Mouse (Mus musculus) heart, postnatal 0 days (tissue): Measurements from ENCODE around the gene Gpr84. TPM values are rescaled to one million over a fixed set of nuclear protein-coding genes. Genes with fewer than 3 reads are reported as not detected.

ENCODE experiments used
- ATAC-seq: fragments of 200-750 bp; cut with Nextera tagmentation; 2 replicates; pipeline ENCODE4 v1.8.0; 2017; ENCODE audit warnings: low read depth, moderate number of reproducible peaks, moderate library complexity; ENCODE audit not compliant: insufficient read depth
- DNase-seq: peaks from one replicate; pipeline ENCODE4 v3.0.0-alpha.2; 2016; ENCODE audit warnings: low spot score
- H3K27ac ChIP-seq: fragments of 300-500 bp; sonication (generic); 2 replicates; pipeline ENCODE4 v1.5.1; 2014; ENCODE audit warnings: low read depth, mild to moderate bottlenecking
- H3K27me3 ChIP-seq: fragments of 300-500 bp; sonication (generic); 2 replicates; pipeline ENCODE4 v1.6.1; 2014; ENCODE audit warnings: low read length, mixed read lengths; ENCODE audit not compliant: control insufficient read depth, insufficient read depth
- H3K36me3 ChIP-seq: fragments of 300-500 bp; sonication (generic); replicated peaks from 2 replicates; pipeline ENCODE4 v1.6.1; 2014; ENCODE audit warnings: low read length, mixed read lengths; ENCODE audit not compliant: control insufficient read depth, insufficient read depth
- H3K4me1 ChIP-seq: fragments of 300-500 bp; sonication (generic); 2 replicates; pipeline ENCODE4 v1.6.1; 2014; ENCODE audit warnings: antibody characterized with exemption; ENCODE audit not compliant: control insufficient read depth, insufficient read depth
- H3K4me2 ChIP-seq: fragments of 300-500 bp; sonication (generic); 2 replicates; pipeline ENCODE4 v1.6.1; 2014; ENCODE audit warnings: low read depth, mild to moderate bottlenecking, low read length, moderate library complexity
- H3K4me3 ChIP-seq: fragments of 300-500 bp; sonication (generic); 2 replicates; pipeline ENCODE4 v1.5.1; 2014; ENCODE audit warnings: low read depth, low read length
- H3K9ac ChIP-seq: fragments of 300-500 bp; sonication (generic); replicated peaks from 2 replicates; pipeline ENCODE4 v1.6.1; 2014; ENCODE audit warnings: low read depth, low read length, mixed read lengths
- H3K9me3 ChIP-seq: fragments of 300-500 bp; sonication (generic); replicated peaks from 2 replicates; pipeline ENCODE4 v1.6.1; 2016; ENCODE audit warnings: low read length; ENCODE audit not compliant: control insufficient read depth
- CTCF ChIP-seq: IDR thresholded peaks from 2 replicates; pipeline ENCODE4 v1.5.1; 2016; ENCODE audit warnings: antibody characterized with exemption, control low read depth, low read depth
- EP300 ChIP-seq: IDR thresholded peaks from 2 replicates; pipeline ENCODE4 v1.6.1; 2016; ENCODE audit warnings: antibody characterized with exemption, low read depth
- WGBS: fragments of 180-500 bp; shearing (Covaris S2); extraction: QIAGEN DNeasy Blood & Tissue Kit; methylation state at CpG from one replicate; pipeline ENCODE4 v1.1.7; 2014; 5-methylcytosine and 5-hydroxymethylcytosine counted together
- polyA plus RNA-seq: library from polyadenylated mRNA; unstranded; fragments of >200 nt; fragmentation: Nextera tagmentation; extraction: Ambion mirVana; gene quantifications from 2 replicates; pipeline ENCODE4 v1.2.1, GENCODE M21; 2015
- total RNA-seq: library from RNA; depleted of rRNA; stranded (reverse); fragments of >200 nt; gene quantifications from 2 replicates; pipeline ENCODE4 v1.2.3, GENCODE M21; 2014; ENCODE audit warnings: low replicate concordance

Gene Gpr84
- total and polyA plus RNA-seq, 2 experiments from 2014 or later = 0.10 TPM; not detected in 1

- 39% methylated on average over 28 of the region's 28 CpGs for WGBS
- H3K4me3 ChIP-seq = no peak overlapping the region
- H3K9ac ChIP-seq = no peak overlapping the region
These were observed 2.1 kb downstream of the Gpr84 start for GRCm38 (mm10) chr15:103308056-103308875.

GRCm38 (mm10) chr15:103307125-103307524 lies 3.3 kb downstream of the Gpr84 start:
- H3K9ac ChIP-seq = no peak overlapping the region
- H3K27ac ChIP-seq = no peak overlapping the region
- 0 out of 2 replicates have a peak, but pooled peaks cover 8% of the 10 kb centered on the region for H3K27me3 ChIP-seq
- TF ChIP-seq EP300 (no peak), CTCF (peak; percentile 94)
- ATAC-seq (peak; percentile 14; the same call in 1 of the 2 replicates), DNase-seq (peak; percentile 90)
- H3K4me2 ChIP-seq = 0 out of 2 replicates have a peak overlapping the region, but pooled peaks have one; percentile 30
- no peaks in the 10 kb centered on the region for H3K36me3 ChIP-seq
- 2% methylated on average over 7 of the region's 7 CpGs for WGBS
- H3K4me3 ChIP-seq = no peak overlapping the region
- no peaks in the 10 kb centered on the region; the same call in 1 of the 2 replicates for H3K4me1 ChIP-seq
- H3K9me3 ChIP-seq = no peaks in the 10 kb centered on the region

More at GRCm38 (mm10) chr15:103308056-103308875, 2.1 kb downstream of the Gpr84 start:
- ATAC-seq (no peak), DNase-seq (peak; percentile 48)
- Histone ChIP-seq H3K4me2 (peak overlapping the region; percentile 16; the same call in 1 of the 2 replicates), H3K4me1 (no peaks in the 10 kb centered on the region; the same call in 1 of the 2 replicates), H3K27me3 (0 out of 2 replicates have a peak, but pooled peaks cover 8% of the 10 kb centered on the region), H3K27ac (no peak overlapping the region), H3K9me3 (no peaks in the 10 kb centered on the region), H3K36me3 (no peaks in the 10 kb centered on the region)
- peak; percentile 43 for TF ChIP-seq CTCF
- no peak for TF ChIP-seq EP300

- ATAC-seq = no peak
- TF ChIP-seq EP300 = no peak
- TF ChIP-seq CTCF = no peak
- Histone ChIP-seq H3K4me3 (peak overlapping the region; percentile 61), H3K36me3 (no peaks in the 10 kb centered on the region), H3K27me3 (0 out of 2 replicates have a peak, but pooled peaks cover 8% of the 10 kb centered on the region), H3K9me3 (no peaks in the 10 kb centered on the region), H3K9ac (peak overlapping the region; percentile 68), H3K4me1 (no peaks in the 10 kb centered on the region; the same call in 1 of the 2 replicates), H3K4me2 (peak overlapping the region; percentile 87), H3K27ac (peak overlapping the region; percentile 85)
- WGBS = 40% methylated on average over 8 of the region's 8 CpGs
- no peak for DNase-seq
These were observed 4.4 kb downstream of the Gpr84 start for GRCm38 (mm10) chr15:103305792-103306645.

- no peaks in the 10 kb centered on the region for H3K36me3 ChIP-seq
- H3K4me1 ChIP-seq = peaks cover 8% of the 10 kb centered on the region
- no peak for TF ChIP-seq CTCF
- TF ChIP-seq EP300 = peak; percentile 97
- H3K4me2 ChIP-seq = peak overlapping the region; percentile 87
- H3K9ac ChIP-seq = peak overlapping the region; percentile 68
- peak overlapping the region; percentile 85 for H3K27ac ChIP-seq
- WGBS = under 1% methylated on average over 71 of the region's 71 CpGs
- H3K27me3 ChIP-seq = 0 out of 2 replicates have a peak, but pooled peaks cover 8% of the 10 kb centered on the region
- peak overlapping the region; percentile 61 for H3K4me3 ChIP-seq
- DNase-seq (peak; percentile 98), ATAC-seq (peak; percentile 96)
- no peaks in the 10 kb centered on the region for H3K9me3 ChIP-seq
These were observed 5.2 kb downstream of the Gpr84 start for GRCm38 (mm10) chr15:103305070-103305678.

GRCm38 (mm10) chr15:103304616-103304969 lies 5.8 kb downstream of the Gpr84 start:
- no peak for ATAC-seq
- Histone ChIP-seq H3K9ac (peak overlapping the region; percentile 54), H3K27ac (peak overlapping the region; percentile 74), H3K9me3 (no peaks in the 10 kb centered on the region), H3K4me1 (peaks cover 12% of the 10 kb centered on the region), H3K27me3 (0 out of 2 replicates have a peak, but pooled peaks cover 7% of the 10 kb centered on the region), H3K4me3 (peak overlapping the region; percentile 61), H3K4me2 (peak overlapping the region; percentile 87), H3K36me3 (no peaks in the 10 kb centered on the region)
- under 1% methylated on average over 9 of the region's 9 CpGs for WGBS
- DNase-seq = no peak
- no peak for TF ChIP-seq EP300
- no peak for TF ChIP-seq CTCF
